Mouse (Mus musculus) midbrain, embryonic 10.5 days (tissue): ENCODE results near the gene E130308A19Rik. TPM values are rescaled to one million over a fixed set of nuclear protein-coding genes. Genes with fewer than 3 reads are reported as not detected.

Experiments used
- DNase-seq: peaks from one replicate; pipeline ENCODE4 v3.0.0-alpha.2; 2017; ENCODE audit warnings: low spot score
- H3K27ac ChIP-seq: fragments of 300-500 bp; sonication (generic); replicated peaks from 2 replicates; pipeline ENCODE4 v1.5.1; 2016; ENCODE audit warnings: mild to moderate bottlenecking
- H3K27me3 ChIP-seq: fragments of 300-500 bp; sonication (generic); 2 replicates; pipeline ENCODE4 v1.6.1; 2016; ENCODE audit warnings: low read depth, mild to moderate bottlenecking; ENCODE audit not compliant: poor library complexity, severe bottlenecking
- H3K36me3 ChIP-seq: fragments of 300-500 bp; sonication (generic); 2 replicates; pipeline ENCODE4 v1.6.1; 2016; ENCODE audit warnings: mild to moderate bottlenecking, moderate library complexity
- H3K4me1 ChIP-seq: fragments of 300-500 bp; sonication (generic); 2 replicates; pipeline ENCODE4 v1.6.1; 2016
- H3K4me3 ChIP-seq: fragments of 300-500 bp; sonication (generic); 2 replicates; pipeline ENCODE4 v1.5.1; 2016; ENCODE audit warnings: mild to moderate bottlenecking, moderate library complexity
- H3K9me3 ChIP-seq: fragments of 300-500 bp; sonication (generic); replicated peaks from 2 replicates; pipeline ENCODE4 v1.6.1; 2016; ENCODE audit warnings: mild to moderate bottlenecking
- WGBS: fragments of 180-500 bp; shearing (Covaris S2); methylation state at CpG from one replicate; pipeline ENCODE4 v1.1.7; 2016; 5-methylcytosine and 5-hydroxymethylcytosine counted together
- polyA plus RNA-seq: library from polyadenylated mRNA; unstranded; fragments of >200 nt; fragmentation: Nextera tagmentation; extraction: Ambion mirVana; gene quantifications from 2 replicates; pipeline ENCODE4 v1.2.1, GENCODE M21; 2016

The E130308A19Rik gene
- polyA plus RNA-seq, 1 experiment from 2014 or later, result 51.3 TPM

DNA sequence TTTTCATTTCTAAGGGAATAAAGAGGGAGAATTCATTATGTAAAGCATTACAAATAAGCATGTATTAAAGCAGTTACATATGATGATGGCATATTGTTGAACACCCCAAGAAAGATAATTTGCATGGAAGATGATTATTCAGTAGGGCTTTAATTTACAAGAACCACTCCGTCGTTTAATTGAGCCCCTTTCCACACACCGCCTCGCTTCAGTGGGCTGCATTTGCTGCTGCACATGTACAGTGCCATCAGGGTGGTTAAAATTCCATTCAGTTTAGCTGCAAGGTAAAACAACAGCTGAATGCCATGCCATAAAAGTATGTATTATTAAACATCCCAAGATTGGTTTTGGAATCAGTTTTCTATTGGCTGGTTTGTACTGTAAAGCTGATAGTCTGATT lies 19.0 kb downstream of the E130308A19Rik start:
- 93% methylated on average over 4 of the region's 4 CpGs for WGBS
- H3K9me3 ChIP-seq, result no peaks in the 10 kb centered on the region
- H3K27me3 ChIP-seq, result no peaks in the 10 kb centered on the region

DNA sequence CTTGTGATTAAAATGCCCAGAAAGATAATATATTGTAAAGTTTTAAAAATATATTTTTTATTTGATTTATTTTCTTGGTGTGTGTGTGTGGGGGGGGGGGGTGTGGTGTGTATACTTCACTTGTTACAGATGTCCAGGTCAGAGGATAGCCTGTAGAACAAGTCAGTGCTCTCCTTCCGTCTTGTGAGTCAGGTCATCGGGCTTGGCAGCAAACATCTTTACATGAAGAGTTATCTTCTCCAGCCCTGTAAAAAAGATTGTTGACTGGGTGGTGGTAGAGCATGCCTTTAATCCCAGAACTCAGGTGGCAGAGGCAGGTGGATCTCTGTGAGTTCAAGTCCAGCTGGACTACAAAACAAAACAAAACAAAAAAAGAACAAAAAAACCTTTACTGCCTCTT lies 19.6 kb downstream of the E130308A19Rik start:
- H3K36me3 ChIP-seq, result no peaks in the 10 kb centered on the region
- H3K4me3 ChIP-seq, result no peak overlapping the region
- no peaks in the 10 kb centered on the region for H3K9me3 ChIP-seq
- DNase-seq, result no peak
- no peak overlapping the region for H3K27ac ChIP-seq
- WGBS, result 96% methylated on average over 2 of the region's 2 CpGs
- H3K27me3 ChIP-seq, result no peaks in the 10 kb centered on the region
- H3K4me1 ChIP-seq, result peaks cover 20% of the 10 kb centered on the region

More for the DNA sequence above, 19.0 kb downstream of the E130308A19Rik start:
- Histone ChIP-seq H3K36me3 (no peaks in the 10 kb centered on the region), H3K4me1 (peaks cover 20% of the 10 kb centered on the region), H3K27ac (no peak overlapping the region), H3K4me3 (no peak overlapping the region)
- DNase-seq, result no peak

DNA sequence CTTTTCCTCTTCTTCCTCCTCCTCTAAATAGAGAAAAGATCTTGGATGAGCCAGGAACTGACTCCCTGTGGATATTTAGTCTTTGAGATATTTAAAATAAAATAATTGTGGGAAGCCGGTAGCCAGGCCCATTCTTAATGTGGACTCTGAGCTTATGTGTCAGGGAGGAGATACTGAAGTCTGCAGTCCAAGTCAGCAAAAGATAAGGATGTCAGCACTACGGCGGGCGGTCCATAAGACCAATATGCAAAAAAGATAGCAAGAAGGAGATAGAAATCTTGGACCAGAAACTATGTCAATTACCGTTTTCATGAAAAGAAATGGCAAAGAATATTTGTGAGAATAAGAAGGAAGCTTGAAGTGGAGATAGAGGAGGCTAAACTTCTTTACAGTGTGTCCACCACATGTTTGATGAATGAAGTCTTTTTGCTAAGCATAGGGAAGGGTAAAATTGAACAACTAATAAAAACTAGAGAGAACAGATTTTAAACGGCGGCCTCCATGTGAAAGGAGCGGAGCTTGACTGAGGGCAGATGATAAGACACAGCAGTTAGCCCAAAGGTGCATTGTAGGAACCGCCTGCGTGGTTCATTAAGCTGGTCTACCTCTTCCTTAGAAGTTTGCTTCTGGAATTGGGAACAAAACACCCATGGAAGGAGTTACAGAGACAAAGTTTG lies 20.1 kb downstream of the E130308A19Rik start:
- Histone ChIP-seq H3K4me1 (peaks cover 20% of the 10 kb centered on the region), H3K27me3 (no peaks in the 10 kb centered on the region), H3K27ac (no peak overlapping the region), H3K36me3 (no peaks in the 10 kb centered on the region), H3K4me3 (no peak overlapping the region), H3K9me3 (no peaks in the 10 kb centered on the region)
- 89% methylated on average over 10 of the region's 10 CpGs for WGBS
- DNase-seq, result no peak

DNA sequence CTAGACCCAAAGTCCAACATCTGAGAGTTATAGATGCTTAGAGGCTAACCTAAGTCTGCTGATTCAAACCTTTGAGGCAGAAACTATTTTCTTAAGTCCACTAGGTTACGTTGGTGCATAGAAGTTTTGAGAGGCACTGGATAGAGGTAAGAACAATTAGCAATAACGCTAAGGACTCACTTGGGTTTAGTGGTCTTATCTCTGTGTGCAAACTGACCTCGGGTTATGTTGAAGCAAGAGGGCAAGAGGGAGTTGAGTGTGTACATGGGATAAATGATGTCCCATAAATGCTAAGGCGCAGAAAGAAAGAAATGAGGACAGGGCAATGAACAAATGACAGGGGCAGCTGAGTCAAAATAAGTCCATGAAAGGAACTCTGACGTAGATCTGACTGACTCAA lies 23.1 kb downstream of the E130308A19Rik start:
- DNase-seq, result no peak
- Histone ChIP-seq H3K9me3 (no peaks in the 10 kb centered on the region), H3K27ac (no peak overlapping the region), H3K4me1 (peaks cover 6% of the 10 kb centered on the region; the same call in 1 of the 2 replicates), H3K36me3 (no peaks in the 10 kb centered on the region), H3K27me3 (no peaks in the 10 kb centered on the region), H3K4me3 (no peak overlapping the region)
- 88% methylated on average over 5 of the region's 5 CpGs for WGBS

DNA sequence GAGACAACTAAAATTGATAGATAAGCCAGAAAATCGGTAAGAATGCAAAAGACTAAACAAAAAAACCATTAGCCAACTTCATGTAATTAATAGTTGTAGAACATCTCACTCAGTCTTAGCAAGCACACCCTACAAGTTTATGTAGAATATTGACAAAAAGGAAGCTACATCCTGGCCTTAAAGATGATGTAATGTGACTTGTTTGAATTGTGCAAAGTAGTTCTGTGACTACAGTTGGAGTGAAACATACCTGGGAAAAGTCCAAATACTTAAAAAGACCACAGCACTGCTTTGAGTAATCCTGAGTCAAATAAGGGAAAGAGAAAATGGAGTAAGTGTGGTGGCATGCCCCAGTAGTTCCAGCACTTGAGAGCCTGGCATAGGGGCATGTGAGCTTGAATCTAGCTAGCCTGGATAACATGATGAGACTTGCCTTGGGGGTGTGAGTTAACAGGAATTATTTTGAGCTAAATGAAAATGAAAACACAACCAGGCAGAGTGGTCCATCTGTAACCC lies 26.2 kb downstream of the E130308A19Rik start:
- Histone ChIP-seq H3K4me3 (no peak overlapping the region), H3K9me3 (no peaks in the 10 kb centered on the region), H3K27ac (no peak overlapping the region), H3K4me1 (peaks cover 10% of the 10 kb centered on the region; the same call in 1 of the 2 replicates), H3K36me3 (no peaks in the 10 kb centered on the region), H3K27me3 (no peaks in the 10 kb centered on the region)
- no peak for DNase-seq
- WGBS, result 82% methylated on average over 1 of the region's 1 CpGs

DNA sequence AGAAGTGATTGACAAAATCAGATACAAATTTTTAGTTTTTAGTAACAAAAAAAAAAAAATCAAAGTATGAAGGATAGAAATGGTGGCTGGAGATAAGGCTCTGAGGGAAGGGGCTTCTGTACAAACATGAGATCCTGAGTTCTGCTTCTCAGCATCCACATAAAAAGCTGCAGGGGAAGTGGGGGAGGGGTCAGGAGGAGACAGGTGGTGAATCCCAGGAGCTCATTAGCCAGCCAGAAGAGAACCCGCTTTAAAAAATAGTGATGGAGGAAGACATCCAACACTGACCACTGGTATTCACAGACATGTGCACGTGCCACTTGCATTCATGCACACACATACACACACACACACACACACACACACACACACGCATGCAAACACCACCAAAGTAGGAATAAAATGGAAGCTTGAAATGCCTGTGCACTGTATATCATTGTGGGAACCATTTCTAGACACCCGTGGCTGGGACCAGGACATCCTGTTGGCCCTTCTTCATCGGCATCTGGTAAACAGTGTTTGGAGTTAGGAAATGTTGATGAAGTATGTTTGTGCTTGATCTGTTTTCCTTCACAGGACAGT lies 30.1 kb downstream of the E130308A19Rik start:
- Histone ChIP-seq H3K27ac (no peak overlapping the region), H3K4me1 (0 out of 2 replicates have a peak, but pooled peaks cover 3% of the 10 kb centered on the region), H3K27me3 (no peaks in the 10 kb centered on the region), H3K9me3 (no peaks in the 10 kb centered on the region), H3K4me3 (no peak overlapping the region), H3K36me3 (0 out of 2 replicates have a peak, but pooled peaks cover 2% of the 10 kb centered on the region)
- DNase-seq, result peak; percentile 3
- WGBS, result 87% methylated on average over 5 of the region's 5 CpGs

DNA sequence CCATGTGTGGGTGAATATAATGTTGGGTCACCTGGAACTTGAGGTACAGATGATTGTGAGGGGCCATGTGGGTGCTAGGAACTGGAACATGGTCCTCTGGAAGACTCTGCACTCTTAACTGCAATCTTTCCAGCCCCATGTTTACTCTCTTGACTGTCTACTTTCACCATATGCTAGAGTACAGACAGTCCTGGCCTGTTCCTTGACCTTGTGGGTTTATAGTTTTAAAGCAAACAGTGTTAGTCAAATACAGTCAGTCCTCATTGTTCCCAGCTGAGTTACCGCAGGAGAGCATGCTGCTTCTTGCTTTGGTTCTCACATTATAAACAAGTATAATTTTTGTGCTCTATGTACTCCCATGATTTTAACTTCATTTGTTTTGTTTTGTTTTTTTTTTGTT lies 36.2 kb downstream of the E130308A19Rik start:
- 97% methylated on average over 1 of the region's 1 CpGs for WGBS
- DNase-seq, result no peak
- no peaks in the 10 kb centered on the region for H3K27me3 ChIP-seq
- H3K4me3 ChIP-seq, result no peak overlapping the region
- peaks cover 6% of the 10 kb centered on the region for H3K4me1 ChIP-seq
- H3K36me3 ChIP-seq, result peaks cover 32% of the 10 kb centered on the region
- peaks cover 5% of the 10 kb centered on the region; the same call in 1 of the 2 replicates for H3K9me3 ChIP-seq
- H3K27ac ChIP-seq, result no peak overlapping the region

DNA sequence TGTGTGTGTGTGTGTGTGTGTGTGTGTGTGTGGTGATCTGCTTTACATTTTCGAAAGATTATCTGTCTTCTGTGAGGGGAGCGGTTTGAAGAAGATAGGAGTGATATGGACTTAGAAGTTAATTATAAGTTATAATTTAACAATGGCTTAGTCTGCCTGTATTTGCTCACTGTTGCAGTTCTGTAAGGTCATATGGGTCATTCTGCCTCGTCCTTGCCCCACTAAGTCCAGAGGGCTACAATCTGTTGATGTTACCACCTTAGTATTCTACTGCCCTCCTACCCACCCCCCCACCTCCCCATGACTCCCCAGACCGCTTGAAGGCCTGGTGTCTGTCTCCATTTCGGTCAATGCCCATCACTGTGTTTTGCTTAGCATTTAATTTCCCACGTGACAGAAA lies 37.4 kb downstream of the E130308A19Rik start:
- WGBS, result 95% methylated on average over 6 of the region's 6 CpGs
- DNase-seq, result no peak
- Histone ChIP-seq H3K27me3 (no peaks in the 10 kb centered on the region), H3K27ac (no peak overlapping the region), H3K9me3 (peaks cover 5% of the 10 kb centered on the region; the same call in 1 of the 2 replicates), H3K4me1 (peaks cover 18% of the 10 kb centered on the region), H3K36me3 (peaks cover 32% of the 10 kb centered on the region), H3K4me3 (no peak overlapping the region)

DNA sequence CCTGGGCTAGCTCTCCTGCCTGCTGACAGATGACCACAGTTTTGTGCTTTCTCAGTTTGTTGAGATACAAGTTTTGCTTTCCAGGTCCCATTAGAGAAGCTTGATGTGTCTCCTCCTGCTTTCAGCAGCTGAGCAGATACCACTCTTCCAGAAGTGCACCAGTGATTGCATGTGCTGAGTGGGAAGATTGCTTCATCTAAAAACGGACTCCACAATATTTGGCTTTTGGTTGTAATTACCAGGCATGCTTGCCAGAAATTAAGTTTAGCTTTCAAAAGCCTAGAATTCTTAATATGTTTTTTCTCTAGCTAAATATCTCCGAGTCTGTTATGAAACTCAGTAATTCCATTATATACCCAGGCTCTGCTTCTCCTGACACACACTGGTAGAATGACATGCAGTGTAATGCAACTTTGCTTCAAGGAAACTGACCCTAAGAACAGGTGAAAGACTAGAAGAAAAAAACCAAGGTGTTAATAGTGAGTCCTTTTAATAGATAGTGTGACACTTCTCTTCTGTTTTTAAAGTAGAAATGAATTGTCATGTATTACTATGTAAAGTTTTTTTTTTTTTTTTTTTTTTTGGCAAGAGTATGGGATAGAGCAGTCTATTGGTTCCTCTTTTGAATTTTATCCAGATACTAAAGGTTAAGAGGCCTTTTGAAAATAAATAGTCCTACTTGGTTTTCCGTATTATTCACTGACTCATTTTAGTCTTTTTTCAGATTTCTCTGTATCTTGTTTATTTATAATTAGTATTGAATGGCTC lies 40.7 kb downstream of the E130308A19Rik start:
- no peaks in the 10 kb centered on the region for H3K27me3 ChIP-seq
- peaks cover 24% of the 10 kb centered on the region for H3K36me3 ChIP-seq
- peaks cover 18% of the 10 kb centered on the region for H3K4me1 ChIP-seq
- H3K4me3 ChIP-seq, result no peak overlapping the region
- no peak overlapping the region for H3K27ac ChIP-seq
- no peak for DNase-seq
- H3K9me3 ChIP-seq, result peaks cover 5% of the 10 kb centered on the region; the same call in 1 of the 2 replicates
- 84% methylated on average over 3 of the region's 3 CpGs for WGBS

DNA sequence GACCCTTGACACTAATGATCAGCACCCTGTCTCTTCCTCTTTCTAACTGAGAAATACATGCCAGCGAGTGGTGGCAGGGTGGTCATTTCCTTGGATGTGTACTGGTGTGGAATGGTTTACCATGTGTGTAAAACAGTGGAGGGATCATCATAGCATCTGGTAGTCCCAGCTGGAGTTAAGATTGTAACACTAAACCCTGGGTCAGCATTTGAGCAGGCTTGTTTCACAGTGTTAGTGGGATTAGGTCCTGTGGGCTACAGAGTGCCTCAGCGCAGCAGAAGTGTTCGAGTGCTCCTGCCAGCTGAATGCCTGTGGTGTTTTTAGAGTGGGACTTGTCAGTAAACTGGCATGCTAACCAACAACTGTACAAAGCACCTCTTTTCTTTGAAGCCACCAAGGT lies 42.0 kb downstream of the E130308A19Rik start:
- H3K9me3 ChIP-seq, result peaks cover 5% of the 10 kb centered on the region; the same call in 1 of the 2 replicates
- H3K36me3 ChIP-seq, result peaks cover 11% of the 10 kb centered on the region
- DNase-seq, result no peak
- no peak overlapping the region for H3K4me3 ChIP-seq
- H3K4me1 ChIP-seq, result peaks cover 18% of the 10 kb centered on the region
- no peaks in the 10 kb centered on the region for H3K27me3 ChIP-seq
- no peak overlapping the region for H3K27ac ChIP-seq
- WGBS, result 66% methylated on average over 3 of the region's 3 CpGs

DNA sequence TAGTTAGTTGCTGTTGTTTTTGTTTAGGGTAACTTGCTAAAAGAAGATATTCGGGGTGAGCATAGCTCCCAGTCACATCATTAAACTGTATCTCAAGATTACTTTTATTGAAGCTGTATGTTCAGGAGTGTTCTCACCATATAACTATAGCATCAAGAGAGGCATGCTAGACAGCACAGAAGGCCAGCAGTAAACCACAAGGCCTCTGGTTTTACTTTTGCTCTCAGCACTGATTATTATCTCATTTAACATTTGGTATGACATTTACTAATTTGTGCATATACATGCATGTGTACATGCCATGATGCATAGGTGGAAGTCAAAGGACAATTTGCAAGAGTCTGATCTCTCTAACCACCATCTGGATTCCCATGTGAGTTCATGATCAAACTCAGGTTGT lies 43.1 kb downstream of the E130308A19Rik start:
- WGBS, result 94% methylated on average over 1 of the region's 1 CpGs
- peaks cover 5% of the 10 kb centered on the region; the same call in 1 of the 2 replicates for H3K9me3 ChIP-seq
- H3K4me3 ChIP-seq, result no peak overlapping the region
- H3K36me3 ChIP-seq, result peaks cover 5% of the 10 kb centered on the region; the same call in 1 of the 2 replicates
- peaks cover 18% of the 10 kb centered on the region for H3K4me1 ChIP-seq
- DNase-seq, result no peak
- no peaks in the 10 kb centered on the region for H3K27me3 ChIP-seq
- no peak overlapping the region for H3K27ac ChIP-seq

DNA sequence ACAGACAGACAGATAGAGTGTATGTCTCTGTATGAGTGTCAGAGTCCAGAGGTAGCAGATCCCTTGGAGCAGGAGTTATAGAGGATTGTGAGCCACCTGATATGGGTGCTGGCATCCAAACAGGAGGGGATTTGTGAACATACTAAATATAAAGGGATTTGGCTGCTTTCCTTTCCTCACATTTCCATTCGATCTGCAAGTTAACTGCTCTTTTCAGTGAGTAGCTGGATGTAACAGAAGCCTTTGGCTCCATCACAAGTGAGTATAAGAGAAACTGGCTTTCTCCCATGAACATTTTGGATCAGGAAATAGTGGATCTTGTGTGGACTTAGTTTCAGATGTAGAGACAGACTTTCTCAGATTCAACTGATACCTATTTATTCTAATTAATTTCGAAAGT lies 44.0 kb downstream of the E130308A19Rik start:
- Histone ChIP-seq H3K27ac (no peak overlapping the region), H3K27me3 (no peaks in the 10 kb centered on the region), H3K9me3 (no peaks in the 10 kb centered on the region), H3K36me3 (no peaks in the 10 kb centered on the region), H3K4me1 (peaks cover 21% of the 10 kb centered on the region), H3K4me3 (no peak overlapping the region)
- no peak for DNase-seq
- 94% methylated on average over 2 of the region's 2 CpGs for WGBS
